Mouse (Mus musculus): Measurements from ENCODE around the gene Vkorc1l1. TPM values are rescaled to one million over a fixed set of nuclear protein-coding genes. Genes with fewer than 3 reads are reported as not detected.

Vkorc1l1 gene
- polyA plus RNA-seq, 1 experiment from 2014 or later, result 20.2 TPM

DNA sequence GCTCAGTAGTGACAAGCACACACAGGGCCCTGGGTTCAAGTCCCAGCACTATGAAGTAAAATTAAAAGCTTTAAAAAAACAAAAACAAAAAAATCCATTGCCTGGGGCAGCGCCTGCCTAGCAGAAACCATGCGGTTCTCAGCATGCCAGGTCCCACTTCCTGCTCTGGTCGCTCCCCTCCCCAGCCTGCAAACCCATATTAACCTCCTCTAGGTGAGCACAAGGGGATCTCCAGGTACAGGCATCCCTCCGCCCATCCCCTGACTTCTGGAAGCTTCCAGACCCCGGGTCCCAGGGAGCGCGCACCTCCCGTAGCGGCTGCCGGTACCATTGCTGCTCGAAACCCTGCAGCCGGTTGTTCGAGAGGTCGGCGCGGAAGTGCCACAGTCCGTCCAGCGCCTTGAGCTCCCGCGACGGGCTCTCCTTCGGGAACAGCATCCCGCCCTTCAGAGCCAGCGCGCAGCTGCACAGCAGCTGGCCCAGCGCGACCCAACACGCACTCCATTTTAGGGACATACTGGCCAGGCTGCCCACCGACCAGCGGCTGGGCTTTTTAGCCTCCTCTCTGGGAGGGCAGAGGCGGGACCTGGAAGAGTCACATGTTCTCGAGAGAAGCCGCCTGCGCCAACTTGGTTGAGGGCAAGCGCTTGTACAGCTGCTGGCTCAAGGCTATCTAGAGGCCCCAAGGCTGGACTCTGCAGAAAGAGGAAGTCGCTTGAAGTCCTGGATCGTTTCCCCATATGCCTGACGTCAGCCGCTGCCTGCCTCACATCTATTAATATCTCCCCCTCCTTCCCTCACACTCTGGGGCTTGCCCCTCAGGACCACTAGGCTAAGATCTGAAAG lies 60.8 kb downstream of the Vkorc1l1 start, which contains the start of gene Gusb:
TSS of gene Gusb (minus strand) at position 749 of the 846 bp plus-strand sequence.
- H3K4me1 ChIP-seq (replicated peaks; ENCODE audit: control insufficient read depth, insufficient read depth, low read length), result no peaks in the 10 kb centered on the region; the same call in 1 of the 2 replicates
- peak within 1 kb of the TSS; percentile 63 for H3K4me3 ChIP-seq (ENCODE audit: low read depth, low read length)
- under 1% methylated on average over 39 of the region's 39 CpGs for WGBS
- peaks cover 14% of the 10 kb centered on the region; the same call in 1 of the 2 replicates for H3K36me3 ChIP-seq (ENCODE audit: control insufficient read depth, insufficient read depth, low read length)
- no peaks in the 10 kb centered on the region for H3K27me3 ChIP-seq (replicated peaks; ENCODE audit: control insufficient read depth, insufficient read depth, low read length)
- DNase-seq (ENCODE audit: low spot score) (peak; percentile 91), ATAC-seq (replicated peaks; ENCODE audit: low FRiP score, low TSS enrichment, low read depth) (peak; percentile 88)
- H3K9me3 ChIP-seq (ENCODE audit: control insufficient read depth, low read length), result no peaks in the 10 kb centered on the region
- peak within 1 kb of the TSS; percentile 81 for H3K27ac ChIP-seq (ENCODE audit: low read depth)
- H3K9ac ChIP-seq (ENCODE audit: low read length), result peak within 1 kb of the TSS; percentile 78
- peak within 1 kb of the TSS; percentile 70 for H3K4me2 ChIP-seq (ENCODE audit: low read length)

DNA sequence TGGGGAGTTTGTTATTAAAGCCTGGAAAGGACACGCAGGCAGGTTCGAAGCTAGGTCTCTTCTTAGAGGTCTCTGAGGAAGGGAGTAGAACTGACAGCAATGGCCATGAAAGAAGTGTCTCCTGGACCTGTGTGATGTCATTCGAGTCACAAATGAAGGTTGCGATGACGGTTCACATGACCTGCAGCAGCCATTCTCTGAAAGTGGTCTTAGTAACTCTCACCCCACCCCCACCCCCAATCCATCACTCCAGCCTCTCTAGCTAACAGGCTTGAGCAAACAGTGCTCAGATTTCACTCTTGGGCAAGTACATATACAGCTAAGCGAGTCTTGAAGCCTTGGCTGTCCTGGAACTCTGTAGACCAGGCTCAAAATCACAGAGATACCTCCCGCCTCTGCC lies 61.5 kb downstream of the Vkorc1l1 start:
- Histone ChIP-seq H3K9ac (ENCODE audit: low read length) (peak overlapping the region; percentile 78), H3K27ac (ENCODE audit: low read depth) (peak overlapping the region; percentile 81), H3K4me2 (ENCODE audit: low read length) (peak overlapping the region; percentile 70), H3K9me3 (ENCODE audit: control insufficient read depth, low read length) (no peaks in the 10 kb centered on the region), H3K27me3 (replicated peaks; ENCODE audit: control insufficient read depth, insufficient read depth, low read length) (no peaks in the 10 kb centered on the region), H3K36me3 (ENCODE audit: control insufficient read depth, insufficient read depth, low read length) (peaks cover 11% of the 10 kb centered on the region; the same call in 1 of the 2 replicates), H3K4me1 (replicated peaks; ENCODE audit: control insufficient read depth, insufficient read depth, low read length) (no peaks in the 10 kb centered on the region; the same call in 1 of the 2 replicates), H3K4me3 (ENCODE audit: low read depth, low read length) (peak overlapping the region; percentile 63)
- 32% methylated on average over 7 of the region's 7 CpGs for WGBS
- ATAC-seq (replicated peaks; ENCODE audit: low FRiP score, low TSS enrichment, low read depth), result 0 out of 2 replicates have a peak, but pooled peaks have one; percentile 9
- DNase-seq (ENCODE audit: low spot score), result no peak

DNA sequence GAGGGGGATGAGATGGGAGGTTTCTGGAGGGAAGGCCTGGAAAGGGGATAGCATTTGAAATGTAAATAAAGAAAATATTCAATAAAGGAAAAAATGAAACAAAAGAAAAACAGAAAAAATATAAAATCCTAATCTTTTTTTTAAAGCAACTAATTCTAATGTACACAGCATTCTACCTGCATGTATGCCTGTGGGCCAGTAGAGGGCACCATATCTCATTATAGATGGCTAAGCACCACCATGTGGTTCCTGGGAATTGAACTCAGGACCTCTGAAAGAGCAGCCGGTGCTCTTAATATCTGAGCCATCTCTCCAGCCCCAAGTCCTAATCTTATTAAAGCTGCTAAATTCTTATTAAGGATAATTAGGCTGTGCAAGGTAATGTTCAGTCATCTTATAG lies 65.6 kb downstream of the Vkorc1l1 start:
- no peak for DNase-seq (ENCODE audit: low spot score)

DNA sequence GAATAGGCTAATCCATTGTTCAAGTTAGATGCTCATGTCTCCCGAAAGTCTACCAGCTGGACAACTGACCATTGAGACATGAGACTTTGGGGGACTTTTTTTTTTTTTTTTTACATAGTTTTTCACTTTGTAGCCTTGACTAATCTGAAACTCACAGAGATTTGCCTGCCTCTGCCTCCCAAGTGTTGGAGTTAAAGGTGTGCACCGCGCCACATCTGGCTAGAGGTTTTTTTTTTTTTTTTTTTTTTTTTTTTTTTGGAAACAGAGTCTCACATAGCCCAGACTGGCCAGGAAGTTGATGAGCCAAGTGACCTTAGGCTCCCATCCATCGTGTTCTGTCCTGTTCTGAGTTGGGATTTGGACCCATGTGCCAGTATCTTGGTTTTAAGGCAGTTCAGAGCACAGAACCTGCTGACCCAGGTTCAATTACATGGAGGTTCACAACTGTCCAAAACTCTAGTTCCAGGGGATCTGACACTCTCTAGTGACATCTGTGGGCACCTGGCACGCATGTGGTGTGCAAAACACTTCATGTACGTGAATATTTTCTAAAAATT lies 66.3 kb downstream of the Vkorc1l1 start:
- H3K4me2 ChIP-seq (ENCODE audit: low read length), result no peak overlapping the region
- H3K4me3 ChIP-seq (ENCODE audit: low read depth, low read length), result no peak overlapping the region
- ATAC-seq (replicated peaks; ENCODE audit: low FRiP score, low TSS enrichment, low read depth) (no peak), DNase-seq (ENCODE audit: low spot score) (no peak)
- H3K27me3 ChIP-seq (replicated peaks; ENCODE audit: control insufficient read depth, insufficient read depth, low read length), result no peaks in the 10 kb centered on the region
- H3K4me1 ChIP-seq (replicated peaks; ENCODE audit: control insufficient read depth, insufficient read depth, low read length), result no peaks in the 10 kb centered on the region; the same call in 1 of the 2 replicates
- no peak overlapping the region for H3K27ac ChIP-seq (ENCODE audit: low read depth)
- 81% methylated on average over 6 of the region's 6 CpGs for WGBS
- no peak overlapping the region for H3K9ac ChIP-seq (ENCODE audit: low read length)
- H3K36me3 ChIP-seq (ENCODE audit: control insufficient read depth, insufficient read depth, low read length), result peaks cover 9% of the 10 kb centered on the region
- H3K9me3 ChIP-seq (ENCODE audit: control insufficient read depth, low read length), result peaks cover 8% of the 10 kb centered on the region; the same call in 1 of the 2 replicates

More for the DNA sequence above, 65.6 kb downstream of the Vkorc1l1 start:
- no peak overlapping the region for H3K27ac ChIP-seq (ENCODE audit: low read depth)
- H3K36me3 ChIP-seq (ENCODE audit: control insufficient read depth, insufficient read depth, low read length), result peaks cover 6% of the 10 kb centered on the region
- H3K4me3 ChIP-seq (ENCODE audit: low read depth, low read length), result no peak overlapping the region
- no peak for ATAC-seq (replicated peaks; ENCODE audit: low FRiP score, low TSS enrichment, low read depth)
- no peaks in the 10 kb centered on the region; the same call in 1 of the 2 replicates for H3K4me1 ChIP-seq (replicated peaks; ENCODE audit: control insufficient read depth, insufficient read depth, low read length)
- 91% methylated on average over 1 of the region's 1 CpGs for WGBS
- H3K9ac ChIP-seq (ENCODE audit: low read length), result no peak overlapping the region
- H3K9me3 ChIP-seq (ENCODE audit: control insufficient read depth, low read length), result peaks cover 8% of the 10 kb centered on the region; the same call in 1 of the 2 replicates
- no peaks in the 10 kb centered on the region for H3K27me3 ChIP-seq (replicated peaks; ENCODE audit: control insufficient read depth, insufficient read depth, low read length)
- no peak overlapping the region for H3K4me2 ChIP-seq (ENCODE audit: low read length)

DNA sequence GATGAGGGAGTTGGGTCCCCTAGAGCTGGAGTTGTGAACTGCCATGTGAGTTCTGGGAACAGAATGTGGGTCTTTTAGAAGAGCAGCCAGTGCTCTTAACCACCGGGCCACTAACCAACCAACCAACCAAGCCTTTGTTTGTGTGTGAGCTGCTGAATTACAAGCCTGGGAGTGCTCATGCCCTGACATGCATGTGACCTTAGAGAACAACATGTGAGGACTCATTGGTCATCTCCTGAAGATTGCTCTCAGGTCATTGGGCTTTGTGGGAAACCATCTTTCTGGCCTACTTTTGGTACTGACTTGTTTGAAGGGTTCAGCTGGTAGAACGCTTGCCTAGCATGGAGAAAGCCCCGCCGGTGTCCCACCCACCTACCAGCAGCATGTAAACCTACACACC lies 68.0 kb downstream of the Vkorc1l1 start:
- Histone ChIP-seq H3K27ac (ENCODE audit: low read depth) (no peak overlapping the region), H3K36me3 (ENCODE audit: control insufficient read depth, insufficient read depth, low read length) (peaks cover 10% of the 10 kb centered on the region), H3K4me2 (ENCODE audit: low read length) (no peak overlapping the region), H3K4me3 (ENCODE audit: low read depth, low read length) (no peak overlapping the region), H3K9me3 (ENCODE audit: control insufficient read depth, low read length) (peaks cover 8% of the 10 kb centered on the region; the same call in 1 of the 2 replicates), H3K27me3 (replicated peaks; ENCODE audit: control insufficient read depth, insufficient read depth, low read length) (no peaks in the 10 kb centered on the region), H3K9ac (ENCODE audit: low read length) (no peak overlapping the region), H3K4me1 (replicated peaks; ENCODE audit: control insufficient read depth, insufficient read depth, low read length) (no peaks in the 10 kb centered on the region)
- 95% methylated on average over 4 of the region's 4 CpGs for WGBS
- no peak for ATAC-seq (replicated peaks; ENCODE audit: low FRiP score, low TSS enrichment, low read depth)
- DNase-seq (ENCODE audit: low spot score), result no peak

DNA sequence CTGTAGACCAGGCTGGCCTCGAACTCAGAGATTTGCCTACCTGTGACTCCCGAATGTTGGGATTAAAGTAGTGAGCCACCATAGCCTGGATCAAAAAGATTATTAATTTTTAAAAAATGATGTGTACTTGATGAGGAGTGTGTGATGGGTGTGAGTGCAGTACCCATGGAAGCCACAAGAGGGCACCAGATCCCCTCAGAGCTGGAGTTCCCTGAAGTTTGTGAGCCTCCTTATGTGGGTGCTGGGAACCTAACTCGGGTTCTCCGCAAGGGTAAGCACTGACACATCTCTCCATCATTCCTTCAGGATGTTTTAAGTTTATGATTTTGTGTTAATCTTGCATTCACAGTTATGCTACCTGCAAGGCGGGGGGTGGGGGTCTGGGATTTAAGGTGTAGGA lies 69.2 kb downstream of the Vkorc1l1 start:
- no peaks in the 10 kb centered on the region for H3K4me1 ChIP-seq (replicated peaks; ENCODE audit: control insufficient read depth, insufficient read depth, low read length)
- peaks cover 8% of the 10 kb centered on the region; the same call in 1 of the 2 replicates for H3K9me3 ChIP-seq (ENCODE audit: control insufficient read depth, low read length)
- DNase-seq (ENCODE audit: low spot score) (no peak), ATAC-seq (replicated peaks; ENCODE audit: low FRiP score, low TSS enrichment, low read depth) (no peak)
- H3K27me3 ChIP-seq (replicated peaks; ENCODE audit: control insufficient read depth, insufficient read depth, low read length), result no peaks in the 10 kb centered on the region
- H3K4me2 ChIP-seq (ENCODE audit: low read length), result no peak overlapping the region
- no peak overlapping the region for H3K9ac ChIP-seq (ENCODE audit: low read length)
- 98% methylated on average over 5 of the region's 5 CpGs for WGBS
- peaks cover 12% of the 10 kb centered on the region for H3K36me3 ChIP-seq (ENCODE audit: control insufficient read depth, insufficient read depth, low read length)
- no peak overlapping the region for H3K4me3 ChIP-seq (ENCODE audit: low read depth, low read length)
- no peak overlapping the region for H3K27ac ChIP-seq (ENCODE audit: low read depth)

DNA sequence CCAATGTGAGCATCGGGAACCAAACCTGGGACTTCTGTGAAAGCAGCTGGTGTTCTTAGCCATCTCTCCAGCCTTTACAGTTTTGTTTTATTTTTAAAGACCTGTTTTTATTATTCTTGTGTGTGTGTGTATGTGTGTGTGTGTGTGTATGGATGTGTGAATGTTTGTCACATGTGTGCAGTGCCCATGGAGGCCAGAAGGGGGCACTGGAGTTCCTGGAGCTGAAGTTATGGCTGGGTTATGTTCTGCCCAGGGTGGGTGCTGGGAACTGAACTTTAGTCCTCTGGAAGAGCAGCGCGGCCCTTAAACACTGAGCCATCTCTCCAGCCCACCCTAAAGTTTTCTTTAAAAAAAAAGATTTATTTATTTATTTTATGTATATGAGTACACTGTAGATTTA lies 73.3 kb downstream of the Vkorc1l1 start:
- no peaks in the 10 kb centered on the region for H3K27me3 ChIP-seq (replicated peaks; ENCODE audit: control insufficient read depth, insufficient read depth, low read length)
- peaks cover 8% of the 10 kb centered on the region; the same call in 1 of the 2 replicates for H3K9me3 ChIP-seq (ENCODE audit: control insufficient read depth, low read length)
- no peak overlapping the region for H3K4me3 ChIP-seq (ENCODE audit: low read depth, low read length)
- no peak overlapping the region for H3K4me2 ChIP-seq (ENCODE audit: low read length)
- DNase-seq (ENCODE audit: low spot score) (no peak), ATAC-seq (replicated peaks; ENCODE audit: low FRiP score, low TSS enrichment, low read depth) (no peak)
- peaks cover 14% of the 10 kb centered on the region for H3K36me3 ChIP-seq (ENCODE audit: control insufficient read depth, insufficient read depth, low read length)
- 94% methylated on average over 3 of the region's 3 CpGs for WGBS
- H3K9ac ChIP-seq (ENCODE audit: low read length), result no peak overlapping the region
- H3K27ac ChIP-seq (ENCODE audit: low read depth), result no peak overlapping the region
- no peaks in the 10 kb centered on the region for H3K4me1 ChIP-seq (replicated peaks; ENCODE audit: control insufficient read depth, insufficient read depth, low read length)

DNA sequence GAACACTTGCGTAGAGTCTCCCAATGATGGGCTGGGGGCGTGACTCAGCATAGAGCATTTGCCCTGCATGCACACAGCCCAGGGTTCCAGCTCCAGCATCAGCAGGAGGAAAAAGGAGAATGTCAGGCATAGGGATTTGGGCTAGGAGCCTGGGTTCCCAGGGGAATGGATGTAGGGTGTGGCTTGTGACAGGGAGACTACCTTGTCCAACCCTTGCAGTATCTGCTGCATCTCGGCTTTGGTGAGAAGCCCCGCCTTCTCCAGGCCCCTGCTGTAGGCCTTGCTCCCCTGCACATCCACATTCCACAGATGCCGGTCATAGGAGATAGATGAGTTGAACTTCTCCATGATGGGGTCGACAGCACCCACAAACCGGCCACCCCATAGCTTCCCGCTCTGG lies 77.7 kb downstream of the Vkorc1l1 start:
- Histone ChIP-seq H3K9ac (ENCODE audit: low read length) (no peak overlapping the region), H3K4me1 (replicated peaks; ENCODE audit: control insufficient read depth, insufficient read depth, low read length) (peaks cover 6% of the 10 kb centered on the region; the same call in 1 of the 2 replicates), H3K27me3 (replicated peaks; ENCODE audit: control insufficient read depth, insufficient read depth, low read length) (no peaks in the 10 kb centered on the region), H3K36me3 (ENCODE audit: control insufficient read depth, insufficient read depth, low read length) (peaks cover 5% of the 10 kb centered on the region; the same call in 1 of the 2 replicates), H3K4me2 (ENCODE audit: low read length) (no peak overlapping the region), H3K9me3 (ENCODE audit: control insufficient read depth, low read length) (no peaks in the 10 kb centered on the region), H3K4me3 (ENCODE audit: low read depth, low read length) (no peak overlapping the region), H3K27ac (ENCODE audit: low read depth) (no peak overlapping the region)
- no peak for ATAC-seq (replicated peaks; ENCODE audit: low FRiP score, low TSS enrichment, low read depth)
- no peak for DNase-seq (ENCODE audit: low spot score)
- 49% methylated on average over 8 of the region's 8 CpGs for whole genome bisulfite sequencing

All from intestine, embryonic 14.5 days (tissue).